Mouse (Mus musculus) embryonic fibroblast, embryonic 13.5 days (primary cell): ENCODE measurements around the gene Orc5.
"Not testable (repeated sequence)": the region's sequence is repeated elsewhere in the genome, so short reads cannot be mapped to it uniquely, and the experiment has no call there.

Experiments used
- CTCF ChIP-seq: IDR thresholded peaks from 2 replicates; pipeline ENCODE4 v1.5.1; 2011; ENCODE audit warnings: mild to moderate bottlenecking, control low read depth, low read length, moderate library complexity, borderline replicate concordance; ENCODE audit not compliant: insufficient read depth
- POLR2A ChIP-seq: IDR thresholded peaks from 2 replicates; pipeline ENCODE4 v1.6.1; 2011; ENCODE audit warnings: low read depth, mild to moderate bottlenecking, control low read depth, low read length, moderate library complexity

- TF ChIP-seq CTCF, POLR2A: not testable (repeated sequence)
These were observed 77.8 kb downstream of the Orc5 start for GRCm38 (mm10) chr5:22472445-22472844.
